ENCODE assay signal across 12 mouse cellular contexts in the genomic region with DNA sequence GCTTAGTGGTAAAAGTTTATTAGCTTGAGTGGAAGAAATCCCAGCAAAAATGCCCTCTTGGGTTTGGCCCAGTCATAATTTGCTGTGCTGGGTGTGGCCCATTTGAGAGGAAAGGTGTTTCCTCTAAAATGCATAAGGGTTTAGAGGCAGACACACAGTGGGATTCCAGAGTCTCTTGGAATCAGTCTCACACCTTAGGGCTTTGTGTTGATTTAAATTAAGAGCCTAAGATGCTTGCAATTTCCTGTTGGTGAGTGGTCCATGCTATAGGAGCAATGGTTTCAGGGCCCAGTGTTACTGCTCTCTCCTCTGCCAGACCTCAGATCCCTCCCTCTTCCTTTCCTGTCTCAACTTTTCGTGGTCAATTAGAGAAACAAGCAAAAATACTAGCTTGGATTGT. TPM values are rescaled to one million over a fixed set of nuclear protein-coding genes. Genes with fewer than 3 reads are reported as not detected.
DNase-seq lines count a peak whose midpoint lies in the region; ATAC-seq and TF ChIP-seq lines count a peak whose summit lies in the region.
"Had no signal": no experiment of that assay in that cellular context is flagged by ENCODE, and none has a peak within 500 bp of the region (broad histone marks: within the 10 kb centered on the region; RNA-seq: fewer than 3 reads in every experiment).

No protein-coding gene starts in this region.

- no peak for TF ChIP-seq CTCF in E14TG2a.4 (conservative IDR thresholded peaks at IDR 0.05; ENCODE audit: low read length)
- TF ChIP-seq CTCF in bone marrow macrophage, adult 2 months (IDR thresholded peaks at IDR 0.05; ENCODE audit: low read depth, low read length), result no peak
- TF ChIP-seq CTCF in liver, embryonic 14.5 days (IDR thresholded peaks at IDR 0.05; ENCODE audit: low read depth), result no peak

- no peak for TF ChIP-seq POLR2A in bone marrow macrophage, adult 2 months (IDR thresholded peaks at IDR 0.05; ENCODE audit: borderline replicate concordance, low read depth, low read length)

- peak overlapping the region; percentile 6; the same call in 1 of the 2 replicates for H3K4me2 ChIP-seq in heart, embryonic 15.5 days
- no peak overlapping the region for H3K4me2 ChIP-seq in heart, embryonic 11.5 days
- peak overlapping the region; percentile 84 for H3K4me2 ChIP-seq in liver, embryonic 14.5 days (ENCODE audit: low read depth)
- no peak overlapping the region for H3K4me2 ChIP-seq in midbrain, embryonic 16.5 days (ENCODE audit: low read length)

- no peak overlapping the region for H3K4me3 ChIP-seq in heart, embryonic 15.5 days
- H3K4me3 ChIP-seq in heart, embryonic 11.5 days (ENCODE audit: low read depth, low read length), result no peak overlapping the region
- peak overlapping the region; percentile 35 for H3K4me3 ChIP-seq in E14TG2a.4 (replicated peaks; ENCODE audit: low read length)
- H3K4me3 ChIP-seq in bone marrow macrophage, adult 2 months (ENCODE audit: insufficient read depth, low read length), result peak overlapping the region; percentile 1
- H3K4me3 ChIP-seq in liver, embryonic 14.5 days (ENCODE audit: insufficient read depth in 1 of 2, low read depth in 2 of 2, low read length in 2 of 2), result peak overlapping the region in 1 of 2 experiments; percentile 90; a peak in 2 of 4 replicates
- H3K4me3 ChIP-seq in midbrain, embryonic 16.5 days (ENCODE audit: low read depth, low read length), result no peak overlapping the region
- H3K4me3 ChIP-seq: hindbrain, embryonic 10.5 days had no signal

- H3K4me1 ChIP-seq in heart, embryonic 15.5 days (replicated peaks), result peaks cover 54% of the 10 kb centered on the region
- peaks cover 31% of the 10 kb centered on the region for H3K4me1 ChIP-seq in heart, embryonic 11.5 days (ENCODE audit: control insufficient read depth, insufficient read depth, low read length)
- peaks cover 88% of the 10 kb centered on the region for H3K4me1 ChIP-seq in E14TG2a.4 (replicated peaks; ENCODE audit: low read depth, low read length)
- peaks cover 49% of the 10 kb centered on the region for H3K4me1 ChIP-seq in bone marrow macrophage, adult 2 months (ENCODE audit: control insufficient read depth, insufficient read depth, low read length)
- peaks cover 73 to 75% of the 10 kb centered on the region in 2 experiments for H3K4me1 ChIP-seq in liver, embryonic 14.5 days (replicated peaks; ENCODE audit: control insufficient read depth in 2 of 2, insufficient read depth in 2 of 2, low read length in 1 of 2)
- H3K4me1 ChIP-seq in midbrain, embryonic 16.5 days (ENCODE audit: control insufficient read depth, insufficient read depth, low read length), result peaks cover 32% of the 10 kb centered on the region

- TF ChIP-seq EP300 in liver, embryonic 14.5 days (IDR thresholded peaks at IDR 0.05; ENCODE audit: low read depth), result no peak

- no peak overlapping the region for H3K9ac ChIP-seq in heart, embryonic 15.5 days
- H3K9ac ChIP-seq in heart, embryonic 11.5 days (ENCODE audit: low read depth, low read length), result no peak overlapping the region
- peak overlapping the region; percentile 56 for H3K9ac ChIP-seq in liver, embryonic 14.5 days (replicated peaks)
- no peak overlapping the region for H3K9ac ChIP-seq in midbrain, embryonic 16.5 days (ENCODE audit: low read depth, low read length)

- peak overlapping the region; percentile 41 for H3K27ac ChIP-seq in heart, embryonic 15.5 days
- no peak overlapping the region; the same call in 1 of the 2 replicates for H3K27ac ChIP-seq in heart, embryonic 11.5 days (ENCODE audit: low read depth, low read length)
- H3K27ac ChIP-seq in bone marrow macrophage, adult 2 months (ENCODE audit: insufficient read depth, low read depth, low read length), result peak overlapping the region; percentile 94
- H3K27ac ChIP-seq in liver, embryonic 14.5 days, result peak overlapping the region; percentile 84
- no peak overlapping the region for H3K27ac ChIP-seq in midbrain, embryonic 16.5 days (ENCODE audit: low read length)
- H3K27ac ChIP-seq: hindbrain, embryonic 10.5 days had no signal

- no peaks in the 10 kb centered on the region for H3K9me3 ChIP-seq in heart, embryonic 15.5 days (replicated peaks)
- H3K9me3 ChIP-seq in heart, embryonic 11.5 days (replicated peaks; ENCODE audit: control insufficient read depth, low read length), result no peaks in the 10 kb centered on the region
- H3K9me3 ChIP-seq in E14TG2a.4 (ENCODE audit: low read length), result no peaks in the 10 kb centered on the region
- H3K9me3 ChIP-seq in liver, embryonic 14.5 days (ENCODE audit: control insufficient read depth, low read length), result no peaks in the 10 kb centered on the region
- no peaks in the 10 kb centered on the region for H3K9me3 ChIP-seq in midbrain, embryonic 16.5 days (replicated peaks; ENCODE audit: control insufficient read depth, low read length, poor library complexity, severe bottlenecking)
- H3K9me3 ChIP-seq: hindbrain, embryonic 10.5 days had no signal

- H3K36me3 ChIP-seq in heart, embryonic 15.5 days, result peaks cover 14% of the 10 kb centered on the region
- no peaks in the 10 kb centered on the region for H3K36me3 ChIP-seq in heart, embryonic 11.5 days (ENCODE audit: control insufficient read depth, insufficient read depth, low read length)
- H3K36me3 ChIP-seq in E14TG2a.4 (ENCODE audit: insufficient read depth, low read length), result peaks cover 46% of the 10 kb centered on the region
- peaks cover 22% of the 10 kb centered on the region for H3K36me3 ChIP-seq in liver, embryonic 14.5 days (replicated peaks; ENCODE audit: control insufficient read depth, insufficient read depth, low read depth)
- H3K36me3 ChIP-seq in midbrain, embryonic 16.5 days (ENCODE audit: control insufficient read depth, insufficient read depth, low read length), result peaks cover 5% of the 10 kb centered on the region

- no peak for ATAC-seq in heart, embryonic 15.5 days (replicated peaks; ENCODE audit: insufficient number of reproducible peaks, insufficient read depth, low FRiP score, low read depth)
- no peak for ATAC-seq in heart, embryonic 11.5 days (replicated peaks; ENCODE audit: insufficient number of reproducible peaks, low FRiP score, low TSS enrichment)
- ATAC-seq in liver, embryonic 14.5 days (ENCODE audit: insufficient read depth), result no peak
- no peak for ATAC-seq in midbrain, embryonic 16.5 days

- no peak for DNase-seq in liver, embryonic 14.5 days (ENCODE audit: low read depth in 3 of 3, low spot score in 3 of 3)
- DNase-seq in testis, postnatal 10 days (ENCODE audit: low spot score), result no peak
- DNase-seq in lung, postnatal 10 days, result no peak
- DNase-seq: lung, adult 18-20 months had no signal

- no peaks in the 10 kb centered on the region for H3K27me3 ChIP-seq in heart, embryonic 15.5 days
- no peaks in the 10 kb centered on the region for H3K27me3 ChIP-seq in heart, embryonic 11.5 days (ENCODE audit: control insufficient read depth, insufficient read depth, low read length)
- H3K27me3 ChIP-seq in E14TG2a.4 (ENCODE audit: insufficient read depth, low read length), result no peaks in the 10 kb centered on the region
- no peaks in the 10 kb centered on the region for H3K27me3 ChIP-seq in liver, embryonic 14.5 days (ENCODE audit: control insufficient read depth, insufficient read depth, low read length)
- H3K27me3 ChIP-seq in midbrain, embryonic 16.5 days (ENCODE audit: control insufficient read depth, insufficient read depth, low read depth, low read length), result no peaks in the 10 kb centered on the region
- H3K27me3 ChIP-seq: CH12.LX had no signal

- WGBS in heart, embryonic 15.5 days, result 32% methylated on average over 1 of the region's 1 CpGs
- 46% methylated on average over 1 of the region's 1 CpGs for WGBS in heart, embryonic 11.5 days (ENCODE audit: insufficient replicate concordance)
- WGBS in liver, embryonic 14.5 days (ENCODE audit: insufficient replicate concordance), result 9% methylated on average over 1 of the region's 1 CpGs
- 75% methylated on average over 1 of the region's 1 CpGs for WGBS in midbrain, embryonic 16.5 days

RNA-seq across cellular contexts. Expression of gene Adipor1, which starts 4.0 kb away (rescaled TPM):
- polyA plus RNA-seq in heart, embryonic 15.5 days (2015; fragmentation: Nextera tagmentation; extraction: Ambion mirVana), result 139 and 142 TPM in 2 replicates
- polyA plus RNA-seq in heart, embryonic 11.5 days (2014; fragmentation: Nextera tagmentation; extraction: Ambion mirVana), result 129 and 130 TPM in 2 replicates
- 202 and 213 TPM in 2 replicates for polyA plus RNA-seq in bone marrow macrophage, adult 2 months (2012; ENCODE audit: insufficient read depth, insufficient read length, missing spikeins)
- polyA plus RNA-seq in liver, embryonic 14.5 days (2012; rRNA removed), result 56.1 and 59.6 TPM in 2 replicates
- 126 and 134 TPM in 2 replicates for polyA plus RNA-seq in liver, embryonic 14.5 days (2014; fragmentation: Nextera tagmentation; extraction: Ambion mirVana)
- 77.1 and 82.6 TPM in 2 replicates for polyA plus RNA-seq in midbrain, embryonic 16.5 days (2015; fragmentation: Nextera tagmentation; extraction: Ambion mirVana)

RNA-seq across cellular contexts. Expression of gene Cyb5r1, which starts 13.8 kb away (rescaled TPM):
- polyA plus RNA-seq in heart, embryonic 15.5 days (2015; fragmentation: Nextera tagmentation; extraction: Ambion mirVana), result 37.4 and 45.4 TPM in 2 replicates
- polyA plus RNA-seq in heart, embryonic 11.5 days (2014; fragmentation: Nextera tagmentation; extraction: Ambion mirVana), result 35.2 and 36.9 TPM in 2 replicates
- polyA plus RNA-seq in bone marrow macrophage, adult 2 months (2012; ENCODE audit: insufficient read depth, insufficient read length, missing spikeins), result 74.6 and 81.3 TPM in 2 replicates
- 13.0 and 14.9 TPM in 2 replicates for polyA plus RNA-seq in liver, embryonic 14.5 days (2012; rRNA removed)
- 10.8 and 10.9 TPM in 2 replicates for polyA plus RNA-seq in liver, embryonic 14.5 days (2014; fragmentation: Nextera tagmentation; extraction: Ambion mirVana)
- polyA plus RNA-seq in midbrain, embryonic 16.5 days (2015; fragmentation: Nextera tagmentation; extraction: Ambion mirVana), result 11.4 and 12.2 TPM in 2 replicates

RNA-seq across cellular contexts. Expression of gene 4933406M09Rik, which starts 33.4 kb away (rescaled TPM):
- polyA plus RNA-seq in heart, embryonic 15.5 days (2015; fragmentation: Nextera tagmentation; extraction: Ambion mirVana), result not detected in 2 replicates
- not detected in 2 replicates for polyA plus RNA-seq in heart, embryonic 11.5 days (2014; fragmentation: Nextera tagmentation; extraction: Ambion mirVana)
- polyA plus RNA-seq in bone marrow macrophage, adult 2 months (2012; ENCODE audit: insufficient read depth, insufficient read length, missing spikeins), result not detected in 2 replicates
- not detected in 2 replicates for polyA plus RNA-seq in liver, embryonic 14.5 days (2012; rRNA removed)
- polyA plus RNA-seq in liver, embryonic 14.5 days (2014; fragmentation: Nextera tagmentation; extraction: Ambion mirVana), result not detected in 2 replicates
- not detected in 2 replicates for polyA plus RNA-seq in midbrain, embryonic 16.5 days (2015; fragmentation: Nextera tagmentation; extraction: Ambion mirVana)
- polyA plus RNA-seq: hindbrain, embryonic 10.5 days; large intestine, adult 2 months had no signal

RNA-seq across cellular contexts. Expression of gene Klhl12, which starts 36.2 kb away (rescaled TPM):
- polyA plus RNA-seq in heart, embryonic 15.5 days (2015; fragmentation: Nextera tagmentation; extraction: Ambion mirVana), result 17.5 and 19.9 TPM in 2 replicates
- 15.5 and 22.2 TPM in 2 replicates for polyA plus RNA-seq in heart, embryonic 11.5 days (2014; fragmentation: Nextera tagmentation; extraction: Ambion mirVana)
- 3.8 and 5.0 TPM in 2 replicates for polyA plus RNA-seq in bone marrow macrophage, adult 2 months (2012; ENCODE audit: insufficient read depth, insufficient read length, missing spikeins)
- 12.1 and 17.9 TPM in 2 replicates for polyA plus RNA-seq in liver, embryonic 14.5 days (2012; rRNA removed)
- 28.0 and 31.6 TPM in 2 replicates for polyA plus RNA-seq in liver, embryonic 14.5 days (2014; fragmentation: Nextera tagmentation; extraction: Ambion mirVana)
- 37.6 and 37.9 TPM in 2 replicates for polyA plus RNA-seq in midbrain, embryonic 16.5 days (2015; fragmentation: Nextera tagmentation; extraction: Ambion mirVana)

RNA-seq across cellular contexts. Expression of gene Tmem183a, which starts 57.4 kb away (rescaled TPM):
- polyA plus RNA-seq in heart, embryonic 15.5 days (2015; fragmentation: Nextera tagmentation; extraction: Ambion mirVana), result 53.0 and 58.1 TPM in 2 replicates
- 75.1 and 78.8 TPM in 2 replicates for polyA plus RNA-seq in heart, embryonic 11.5 days (2014; fragmentation: Nextera tagmentation; extraction: Ambion mirVana)
- polyA plus RNA-seq in bone marrow macrophage, adult 2 months (2012; ENCODE audit: insufficient read depth, insufficient read length, missing spikeins), result 36.6 and 39.4 TPM in 2 replicates
- 34.1 and 35.4 TPM in 2 replicates for polyA plus RNA-seq in liver, embryonic 14.5 days (2012; rRNA removed)
- 49.1 and 59.1 TPM in 2 replicates for polyA plus RNA-seq in liver, embryonic 14.5 days (2014; fragmentation: Nextera tagmentation; extraction: Ambion mirVana)
- 155 and 159 TPM in 2 replicates for polyA plus RNA-seq in midbrain, embryonic 16.5 days (2015; fragmentation: Nextera tagmentation; extraction: Ambion mirVana)

Comparison
In these comparisons a context has a peak if more than half of its experiments do, and no peak if none do; other contexts are left out.
1. H3K27ac ChIP-seq: peak in heart, embryonic 15.5 days (single experiment), bone marrow macrophage, adult 2 months (single experiment) and liver, embryonic 14.5 days (single experiment); none in heart, embryonic 11.5 days (single experiment) and midbrain, embryonic 16.5 days (single experiment).
2. H3K4me2 ChIP-seq: peak in heart, embryonic 15.5 days (single experiment) and liver, embryonic 14.5 days (single experiment); none in heart, embryonic 11.5 days (single experiment) and midbrain, embryonic 16.5 days (single experiment).
3. H3K4me3 ChIP-seq: peak in E14TG2a.4 (single experiment) and bone marrow macrophage, adult 2 months (single experiment); none in heart, embryonic 15.5 days (single experiment), heart, embryonic 11.5 days (single experiment) and midbrain, embryonic 16.5 days (single experiment).